Mouse (Mus musculus) frontal cortex, adult (tissue): ENCODE measurements around the gene Sugct.

Source experiments
- ATAC-seq: cut with Nextera tagmentation; 2 replicates; pipeline ENCODE4 v1.9.2; 2017; ENCODE audit warnings: mild to moderate bottlenecking, moderate library complexity, mixed read lengths; ENCODE audit not compliant: low TSS enrichment

Gene Sugct

GRCm38 (mm10) chr13:17038341-17038740, 657.0 kb downstream of the Sugct start:
- no peak for ATAC-seq

GRCm38 (mm10) chr13:17037899-17038298, 657.5 kb downstream of the Sugct start:
- no peak for ATAC-seq

GRCm38 (mm10) chr13:17030761-17031160, 664.6 kb downstream of the Sugct start:
- no peak for ATAC-seq

GRCm38 (mm10) chr13:17028595-17028994, 666.8 kb downstream of the Sugct start:
- ATAC-seq = peak; percentile 99

GRCm38 (mm10) chr13:17027846-17028529, 667.4 kb downstream of the Sugct start:
- ATAC-seq = no peak

- ATAC-seq = no peak
These were observed 668.4 kb downstream of the Sugct start for GRCm38 (mm10) chr13:17027001-17027400.

GRCm38 (mm10) chr13:16996464-16996863, 698.9 kb downstream of the Sugct start:
- ATAC-seq = no peak

GRCm38 (mm10) chr13:16995321-16995720, 700.0 kb downstream of the Sugct start:
- ATAC-seq = no peak

GRCm38 (mm10) chr13:16977743-16978142, 717.6 kb downstream of the Sugct start:
- ATAC-seq = peak; percentile 97

GRCm38 (mm10) chr13:16971277-16971676, 724.1 kb downstream of the Sugct start:
- ATAC-seq = no peak

- peak; percentile 78; the same call in 1 of the 2 replicates for ATAC-seq
These were observed 726.4 kb downstream of the Sugct start for GRCm38 (mm10) chr13:16968995-16969394.

- ATAC-seq = peak; percentile 62
These were observed 730.4 kb downstream of the Sugct start for GRCm38 (mm10) chr13:16964823-16965475.

- ATAC-seq = no peak
These were observed 743.3 kb downstream of the Sugct start for GRCm38 (mm10) chr13:16952045-16952444.

- no peak for ATAC-seq
These were observed 755.9 kb downstream of the Sugct start for GRCm38 (mm10) chr13:16939466-16939811.

GRCm38 (mm10) chr13:16938552-16939465, 756.5 kb downstream of the Sugct start:
- no peak for ATAC-seq

- ATAC-seq = peak; percentile 62
These were observed 757.7 kb downstream of the Sugct start for GRCm38 (mm10) chr13:16937422-16938202.

- ATAC-seq = no peak
These were observed 760.3 kb downstream of the Sugct start for GRCm38 (mm10) chr13:16935029-16935428.

GRCm38 (mm10) chr13:16933600-16933999, 761.8 kb downstream of the Sugct start:
- ATAC-seq = no peak

- no peak for ATAC-seq
These were observed 774.0 kb downstream of the Sugct start for GRCm38 (mm10) chr13:16921305-16921704.

GRCm38 (mm10) chr13:16915697-16916096, 779.7 kb downstream of the Sugct start:
- ATAC-seq = no peak

- no peak for ATAC-seq
These were observed 783.1 kb downstream of the Sugct start for GRCm38 (mm10) chr13:16912214-16912613.

- ATAC-seq = no peak
These were observed 788.4 kb downstream of the Sugct start for GRCm38 (mm10) chr13:16906974-16907373.
